Mouse (Mus musculus): ENCODE results near the gene Alpk1.

Alpk1 gene

DNA sequence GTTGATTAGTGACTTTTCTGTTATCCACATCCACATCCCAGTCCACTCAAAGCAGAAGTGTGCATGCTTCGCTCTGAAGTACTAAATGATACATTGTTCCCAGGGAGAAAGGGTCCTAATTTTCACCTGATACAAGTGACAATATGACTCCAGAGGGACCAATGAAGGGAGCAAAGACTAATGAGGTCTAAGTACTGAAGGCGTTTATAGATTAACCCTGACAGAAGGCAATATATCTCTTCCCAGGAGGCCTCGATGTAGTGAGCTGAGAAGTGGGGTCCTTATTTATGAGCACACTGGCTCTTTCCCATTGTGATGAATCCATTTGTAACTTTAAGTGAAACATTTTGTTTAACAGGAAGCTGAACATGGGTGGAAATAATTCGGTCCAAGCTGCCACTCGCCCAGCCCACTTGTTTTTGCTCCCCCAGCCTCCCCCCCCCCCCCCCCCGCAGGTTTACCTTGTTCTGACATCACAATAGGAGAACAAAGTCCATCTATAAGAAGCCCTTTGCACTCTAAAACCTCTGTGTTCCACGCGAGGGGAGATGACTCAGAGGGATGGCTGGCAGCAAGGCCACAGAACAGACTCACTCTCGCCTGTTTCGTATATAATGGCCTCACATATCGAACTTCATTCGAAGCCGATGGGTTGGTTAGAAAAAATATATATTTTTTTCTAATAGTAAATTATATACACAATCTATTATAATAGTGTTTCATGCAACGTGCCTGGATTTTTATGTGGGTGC lies 36.5 kb downstream of the Alpk1 start:
- no peak for DNase-seq (ENCODE audit: low spot score)

- no peak for DNase-seq (ENCODE audit: low spot score)
These were observed 38.9 kb downstream of the Alpk1 start for GRCm38 (mm10) chr3:127741473-127741872.

GRCm38 (mm10) chr3:127737876-127738275 lies 42.5 kb downstream of the Alpk1 start:
- DNase-seq (ENCODE audit: low spot score), result no peak

GRCm38 (mm10) chr3:127735395-127735794 lies 44.9 kb downstream of the Alpk1 start:
- DNase-seq (ENCODE audit: low spot score), result no peak

- DNase-seq (ENCODE audit: low spot score), result no peak
These were observed 50.7 kb downstream of the Alpk1 start for GRCm38 (mm10) chr3:127729513-127730137.

- no peak for DNase-seq (ENCODE audit: low spot score)
These were observed 51.3 kb downstream of the Alpk1 start for GRCm38 (mm10) chr3:127728851-127729512.

DNA sequence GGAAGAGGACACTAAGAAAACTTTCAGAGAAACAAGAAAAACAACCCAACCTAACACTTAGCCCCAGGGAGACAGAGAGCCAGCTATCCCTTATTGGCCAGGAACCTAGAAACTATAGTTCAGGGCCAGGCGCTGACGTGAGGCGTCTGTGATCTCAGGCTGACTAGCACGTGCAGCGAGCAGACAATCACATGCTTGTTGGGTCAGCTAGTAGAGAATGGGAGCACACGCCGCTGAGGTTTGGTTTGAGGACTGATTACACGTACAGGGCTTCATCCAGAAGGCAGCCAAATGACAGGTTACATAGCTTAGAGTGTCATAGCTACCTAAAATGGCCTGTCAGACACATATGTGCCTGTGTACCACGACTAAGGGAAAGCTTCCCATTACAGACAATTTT lies 52.3 kb downstream of the Alpk1 start:
- DNase-seq (ENCODE audit: low spot score), result no peak

DNA sequence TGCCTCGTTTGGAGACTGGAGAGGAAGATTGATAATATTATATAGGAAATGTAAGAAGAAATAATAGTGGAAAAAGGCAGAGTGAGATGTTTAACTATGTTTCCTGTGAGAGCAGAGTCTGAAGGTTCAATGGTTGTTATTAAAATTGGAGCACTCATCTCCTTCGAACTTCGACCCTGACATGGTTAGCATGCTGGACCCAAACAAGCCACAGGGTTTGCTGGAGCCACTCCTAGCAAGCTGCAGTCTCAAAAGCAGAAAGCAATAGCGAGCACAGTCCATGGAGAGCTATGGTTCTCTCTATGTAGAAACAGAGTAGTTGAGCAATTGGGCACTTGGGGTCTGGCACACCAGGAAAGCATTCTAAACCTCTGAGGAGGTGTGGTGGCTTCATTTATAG lies 59.4 kb downstream of the Alpk1 start:
- no peak for DNase-seq (ENCODE audit: low spot score)

- DNase-seq (ENCODE audit: low spot score), result no peak
These were observed 60.3 kb downstream of the Alpk1 start for GRCm38 (mm10) chr3:127720050-127720449.

DNA sequence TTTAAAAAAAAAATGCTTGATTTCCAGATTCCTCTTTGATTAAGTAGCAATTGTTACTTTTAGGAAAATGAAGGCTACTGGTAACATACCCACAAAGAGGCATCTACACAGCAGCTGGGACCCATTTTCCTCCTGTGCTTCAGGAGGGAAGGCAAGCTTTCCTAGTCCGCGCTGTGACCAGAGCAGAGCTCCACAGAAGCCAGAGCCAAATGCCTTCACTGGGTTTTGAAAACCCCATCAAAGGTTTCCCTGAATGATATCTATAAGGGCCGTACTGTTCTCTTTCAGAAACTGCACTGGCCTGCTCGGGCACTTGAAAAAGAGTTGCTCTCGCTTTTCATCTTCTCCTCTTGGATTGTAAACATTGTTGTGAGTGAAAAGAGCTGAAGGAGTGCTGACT lies 60.7 kb downstream of the Alpk1 start:
- DNase-seq (ENCODE audit: low spot score), result no peak

GRCm38 (mm10) chr3:127716759-127717158 lies 63.6 kb downstream of the Alpk1 start:
- no peak for DNase-seq (ENCODE audit: low spot score)

- no peak for DNase-seq (ENCODE audit: low spot score)
These were observed 67.2 kb downstream of the Alpk1 start for GRCm38 (mm10) chr3:127713112-127713511.

DNA sequence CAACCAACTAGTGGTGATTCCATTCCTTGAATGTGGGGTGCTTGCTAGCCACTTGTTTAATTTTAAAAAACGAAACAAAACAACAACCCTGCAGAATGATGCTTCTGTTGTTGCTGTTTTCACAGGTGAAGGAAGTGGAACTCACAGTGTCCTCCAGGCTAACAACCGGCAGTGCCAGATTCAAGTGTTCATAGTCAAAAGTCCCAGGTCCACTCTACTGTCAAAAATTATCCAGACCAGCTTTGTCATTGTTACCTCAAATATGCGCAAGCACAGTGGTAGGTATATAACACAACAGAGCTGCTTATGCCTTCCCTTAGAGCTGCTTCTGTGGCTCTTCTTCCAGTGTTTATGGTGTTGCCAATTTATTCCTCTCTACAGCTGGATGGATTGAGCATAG lies 68.8 kb downstream of the Alpk1 start:
- DNase-seq (ENCODE audit: low spot score), result no peak

GRCm38 (mm10) chr3:127707089-127707485 lies 73.2 kb downstream of the Alpk1 start:
- DNase-seq (ENCODE audit: low spot score), result no peak

- no peak for DNase-seq (ENCODE audit: low spot score)
These were observed 73.8 kb downstream of the Alpk1 start for GRCm38 (mm10) chr3:127706445-127707088.

DNA sequence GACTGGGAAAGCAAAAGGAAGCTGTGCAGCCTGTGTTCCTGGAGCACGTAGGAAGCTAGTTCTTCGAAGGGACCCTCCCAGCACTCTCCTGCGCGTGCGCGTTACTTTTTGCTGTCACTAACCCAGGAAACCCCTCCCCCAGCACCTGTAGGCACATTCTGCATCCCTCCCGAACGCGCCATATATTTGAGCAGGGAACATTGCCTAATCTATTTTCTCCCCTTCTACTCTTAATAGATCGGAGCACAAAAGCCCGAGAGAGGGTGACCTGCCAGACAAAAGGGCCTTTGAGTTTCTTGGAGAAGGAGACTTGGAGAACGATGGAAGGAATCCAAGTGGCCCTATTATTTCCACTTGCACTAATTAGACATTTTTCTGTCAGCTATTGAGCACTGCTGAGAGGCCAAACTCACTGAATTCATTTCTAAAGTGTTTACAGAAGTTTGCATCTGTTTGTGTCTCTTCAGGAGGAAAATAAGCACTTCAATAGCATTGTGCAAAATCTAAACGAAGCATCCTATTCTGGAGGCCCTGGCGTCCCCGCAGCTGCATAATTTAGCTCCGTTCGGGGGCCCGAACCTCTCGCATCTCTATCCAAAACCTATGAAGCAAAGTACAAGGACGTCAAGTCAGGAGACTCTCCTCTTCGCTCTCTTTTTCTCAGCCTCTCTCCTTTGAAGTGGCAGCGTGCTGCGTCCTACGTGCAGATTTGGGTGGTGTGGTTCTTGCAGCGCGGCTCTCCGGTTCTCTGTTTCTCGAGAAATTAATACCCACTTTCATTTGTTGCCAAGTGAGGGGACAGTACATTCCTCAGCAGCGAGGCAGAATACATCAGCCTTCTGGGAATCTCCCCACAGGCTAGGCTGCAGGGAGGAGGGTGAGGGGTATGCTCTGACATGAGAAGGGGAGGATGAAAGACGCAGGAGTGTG lies 74.5 kb downstream of the Alpk1 start:
- no peak for DNase-seq (ENCODE audit: low spot score)

GRCm38 (mm10) chr3:127705139-127705514 lies 75.2 kb downstream of the Alpk1 start:
- no peak for DNase-seq (ENCODE audit: low spot score)

- no peak for DNase-seq (ENCODE audit: low spot score)
These were observed 79.0 kb downstream of the Alpk1 start for GRCm38 (mm10) chr3:127701196-127701825.

DNA sequence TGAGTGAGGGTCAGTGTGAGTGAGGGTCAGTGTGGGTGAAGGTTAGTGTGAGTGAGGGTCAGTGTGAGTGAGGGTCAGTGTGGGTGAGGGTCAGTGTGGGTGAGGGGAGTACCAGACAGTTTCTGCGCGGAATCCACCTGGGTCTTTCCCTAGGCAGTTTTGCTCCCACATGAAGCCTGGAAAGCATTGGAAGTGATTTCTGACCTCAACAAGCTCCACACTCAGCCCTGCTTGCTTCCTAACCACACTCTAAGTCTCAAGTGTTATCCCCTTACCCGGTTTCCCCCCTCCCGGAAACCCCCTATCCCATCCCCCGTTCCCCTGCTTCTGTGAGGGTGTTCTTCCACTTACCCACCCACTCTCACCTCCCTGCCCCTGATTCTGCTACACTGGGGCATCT lies 81.7 kb downstream of the Alpk1 start:
- DNase-seq (ENCODE audit: low spot score), result no peak

DNA sequence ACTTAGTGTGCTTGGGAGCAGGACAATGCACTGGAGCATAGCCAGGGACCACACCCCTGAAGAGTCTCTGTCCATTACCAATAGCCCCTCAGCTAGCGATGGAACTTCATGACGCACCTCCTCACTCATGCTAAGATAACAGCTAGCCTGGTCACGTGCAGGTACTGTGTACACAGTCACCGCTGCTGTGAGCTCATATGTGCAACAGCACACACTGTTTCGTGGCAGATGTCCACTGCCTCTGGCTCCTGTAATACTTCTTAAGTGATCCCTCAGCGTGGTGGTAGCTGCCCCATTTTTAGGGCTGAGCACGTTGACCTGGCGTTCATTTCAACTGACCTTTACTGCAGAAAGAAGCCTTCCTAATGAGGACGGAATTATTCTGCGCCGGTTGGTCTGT lies 83.8 kb downstream of the Alpk1 start:
- DNase-seq (ENCODE audit: low spot score), result no peak

Data from testis, postnatal 14 days (tissue).